Mouse (Mus musculus): Measurements from ENCODE around the gene Thsd7a. TPM values are rescaled to one million over a fixed set of nuclear protein-coding genes. Genes with fewer than 3 reads are reported as not detected.

The Thsd7a gene
- 0.17 and 0.28 TPM in 2 replicates for polyA plus RNA-seq (2012; rRNA removed)

GRCm38 (mm10) chr6:12748787-12749530, at the start of gene Thsd7a:
Thsd7a (minus strand) TSS chr6:12749410.

